Mouse (Mus musculus) retina, embryonic 14.5 days (tissue): Measurements from ENCODE around the gene Olfr1491.

ENCODE experiments used
- DNase-seq: peaks from one replicate; pipeline ENCODE4 v3.0.0-alpha.2; 2015; ENCODE audit warnings: low spot score

Gene Olfr1491

DNA sequence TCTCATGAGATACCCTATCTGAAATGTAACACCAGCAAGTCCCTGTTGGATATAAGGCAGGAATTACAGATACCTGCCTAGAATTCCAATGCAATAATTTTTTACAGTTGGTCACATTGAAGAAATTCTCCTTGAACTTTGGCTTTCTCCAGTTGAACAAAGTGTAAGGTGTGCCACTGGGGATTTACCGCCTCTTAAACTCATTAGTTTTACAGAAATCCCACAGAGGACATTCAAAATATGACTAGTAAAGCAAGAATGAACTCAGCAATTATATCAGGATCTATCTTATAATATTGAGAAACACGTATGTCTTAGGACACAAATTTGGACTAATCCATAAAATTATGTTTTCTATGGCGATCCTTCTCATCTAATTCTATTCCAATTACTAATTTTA is at the start of gene Olfr1491:
Gene Olfr1491, plus strand, starts transcription at position 301 of the 400 bp plus-strand sequence.
- no peak for DNase-seq

DNA sequence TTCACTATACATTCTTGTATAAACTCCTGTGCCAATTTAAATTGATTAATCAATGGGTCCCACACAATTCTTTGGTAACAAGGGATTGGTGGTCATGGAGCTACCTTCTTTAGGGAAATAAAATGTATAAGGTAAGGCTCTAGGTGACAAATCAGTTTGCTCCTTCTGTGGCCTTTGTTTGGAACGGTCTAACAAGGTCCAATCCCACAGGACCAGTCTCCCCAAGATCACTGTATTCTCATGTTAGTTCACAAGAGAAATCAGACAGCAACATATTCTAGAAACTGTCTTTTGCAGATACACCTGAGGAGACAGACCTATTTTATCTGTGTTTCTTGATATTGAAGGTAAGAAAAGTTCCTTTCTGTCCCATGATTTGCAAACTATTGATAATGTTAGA is 46.3 kb upstream of the Olfr1491 start, which contains the start of gene Olfr1490:
Gene Olfr1490, plus strand, starts transcription at position 301 of the 400 bp plus-strand sequence.
- no peak for DNase-seq

GRCm38 (mm10) chr19:13722978-13723377 is 25.9 kb downstream of the Olfr1491 start, which contains the start of gene Olfr1493-ps1:
Gene Olfr1493-ps1 (plus strand): TSS chr19:13723278.
- no peak for DNase-seq

DNA sequence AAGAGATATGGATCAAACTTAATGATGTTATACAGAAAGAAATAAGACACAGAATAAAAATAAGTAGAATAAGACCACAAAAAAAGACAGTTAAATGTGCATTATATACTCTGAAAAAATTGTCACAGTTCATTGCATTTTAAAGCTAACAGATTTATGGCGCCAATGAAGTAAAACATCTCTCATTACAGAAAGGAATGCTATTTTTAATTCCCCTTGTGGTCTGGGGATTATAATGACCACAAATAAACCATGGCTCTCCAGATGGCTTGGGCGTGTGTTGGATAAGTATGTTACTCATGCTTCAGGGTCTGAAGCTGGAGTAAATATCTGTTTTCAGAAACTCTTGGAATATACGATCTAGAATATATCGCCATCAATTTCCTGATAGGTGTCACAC is 42.4 kb downstream of the Olfr1491 start, which contains the start of gene Olfr1494:
Gene Olfr1494, plus strand, starts transcription at position 301 of the 400 bp plus-strand sequence.
- no peak for DNase-seq

DNA sequence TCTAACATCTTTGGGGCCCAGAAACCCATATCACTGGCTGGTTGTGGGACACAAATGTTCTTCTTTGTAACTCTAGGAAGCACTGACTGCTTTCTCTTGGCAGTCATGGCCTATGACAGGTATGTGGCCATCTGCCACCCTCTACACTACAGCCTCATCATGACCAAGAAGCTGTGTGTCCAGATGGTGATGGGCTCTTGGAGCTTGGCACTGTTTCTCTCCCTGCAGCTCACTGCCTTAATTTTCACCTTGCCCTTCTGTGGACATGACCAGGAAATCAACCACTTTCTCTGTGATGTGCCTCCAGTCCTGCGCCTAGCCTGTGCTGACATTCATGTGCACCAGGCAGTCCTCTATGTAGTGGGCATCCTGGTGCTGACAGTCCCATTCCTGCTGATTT is 52.3 kb downstream of the Olfr1491 start:
- no peak for DNase-seq
